ENCODE assay signal across 12 mouse cellular contexts in genomic region chr13:54174703-54175102, GRCm38 (mm10). TPM values are rescaled to one million over a fixed set of nuclear protein-coding genes. Genes with fewer than 3 reads are reported as not detected.
DNase-seq lines count a peak whose midpoint lies in the region; ATAC-seq and TF ChIP-seq lines count a peak whose summit lies in the region.
"Had no signal": no experiment of that assay in that cellular context is flagged by ENCODE, and none has a peak within 500 bp of the region (broad histone marks: within the 10 kb centered on the region; RNA-seq: fewer than 3 reads in every experiment).

No protein-coding gene starts in this region.

- intact Hi-C loops in heart, postnatal 10 days (cut with DNase I), result loop anchor here (5.0 kb wide), 1 partner anchor 53 kb away; no protein-coding TSS in a partner anchor

- peak; percentile 26; the same call in 1 of the 2 replicates for TF ChIP-seq CTCF in liver, adult 2 months (IDR thresholded peaks at IDR 0.05; ENCODE audit: low read depth, low read length)

- DNase-seq in liver, adult 2 months (ENCODE audit: extremely low read depth, low read depth, low spot score), result no peak
- peak; percentile 54 for DNase-seq in B cell, adult 2 months
- no peak for DNase-seq in ES-E14 (ENCODE audit: low read depth, low spot score)
- DNase-seq in naive thymus-derived CD4-positive, alpha-beta T cell, adult 2 months (ENCODE audit: low read depth), result peak; percentile 45
- DNase-seq in heart, postnatal 10 days, result no peak
- DNase-seq in yolk sac, embryonic 10.5 days (ENCODE audit: low spot score), result no peak
- DNase-seq: cerebellum, postnatal 36 days; thymus, adult 2 months had no signal

- H3K9me3 ChIP-seq in liver, embryonic 12.5 days (replicated peaks), result 0 out of 2 replicates have a peak, but pooled peaks cover 5% of the 10 kb centered on the region
- no peaks in the 10 kb centered on the region for H3K9me3 ChIP-seq in ES-E14 (ENCODE audit: control insufficient read depth, insufficient read depth, low read depth, low read length)
- H3K9me3 ChIP-seq: liver, embryonic 15.5 days had no signal

- H3K79me2 ChIP-seq in liver, adult 2 months (ENCODE audit: control insufficient read depth, insufficient read depth, low read length), result no peaks in the 10 kb centered on the region

- H3K4me1 ChIP-seq in liver, adult 2 months (ENCODE audit: control insufficient read depth, insufficient read depth, low read length), result no peaks in the 10 kb centered on the region
- no peaks in the 10 kb centered on the region for H3K4me1 ChIP-seq in liver, embryonic 12.5 days
- no peaks in the 10 kb centered on the region; a peak in 1 of 4 replicates for H3K4me1 ChIP-seq in ES-E14 (ENCODE audit: control insufficient read depth in 2 of 2, insufficient read depth in 2 of 2, low read length in 2 of 2, poor library complexity in 1 of 2)
- H3K4me1 ChIP-seq: liver, embryonic 15.5 days had no signal

- WGBS in liver, adult 2 months, result 85% methylated on average over 4 of the region's 4 CpGs
- WGBS in liver, embryonic 12.5 days (ENCODE audit: insufficient replicate concordance), result 69% methylated on average over 4 of the region's 4 CpGs

- no peak overlapping the region for H3K9ac ChIP-seq in liver, adult 2 months (ENCODE audit: low read depth, low read length)
- no peak overlapping the region for H3K9ac ChIP-seq in liver, embryonic 12.5 days
- H3K9ac ChIP-seq in ES-E14 (ENCODE audit: insufficient read depth, low read depth, low read length, poor library complexity, severe bottlenecking), result no peak overlapping the region
- H3K9ac ChIP-seq: liver, embryonic 15.5 days had no signal

- H3K27ac ChIP-seq in liver, adult 2 months (replicated peaks; ENCODE audit: insufficient read depth, low read depth, low read length), result no peak overlapping the region
- H3K27ac ChIP-seq in liver, embryonic 12.5 days, result no peak overlapping the region
- H3K27ac ChIP-seq in ES-E14 (ENCODE audit: insufficient read depth, low read depth, low read length, poor library complexity, severe bottlenecking), result no peak overlapping the region
- H3K27ac ChIP-seq: liver, embryonic 15.5 days had no signal

- no peaks in the 10 kb centered on the region for H3K36me3 ChIP-seq in liver, adult 2 months (ENCODE audit: control insufficient read depth, insufficient read depth, low read length)
- H3K36me3 ChIP-seq in liver, embryonic 12.5 days, result no peaks in the 10 kb centered on the region
- no peaks in the 10 kb centered on the region for H3K36me3 ChIP-seq in ES-E14 (ENCODE audit: control insufficient read depth, insufficient read depth, low read length, poor library complexity, severe bottlenecking)
- H3K36me3 ChIP-seq: liver, embryonic 15.5 days had no signal

- H3K4me2 ChIP-seq in liver, embryonic 12.5 days, result no peak overlapping the region
- H3K4me2 ChIP-seq: liver, embryonic 15.5 days; midbrain, embryonic 11.5 days had no signal

- in situ Hi-C loops in ES-E14 (cut with MboI; ENCODE audit: low sequenced_read_pairs in 2 of 2, unreplicated experiment in 2 of 2), result no loop called here

- H3K4me3 ChIP-seq in liver, adult 2 months (ENCODE audit: insufficient read depth, low read depth, low read length), result no peak overlapping the region
- H3K4me3 ChIP-seq in liver, embryonic 12.5 days, result no peak overlapping the region
- H3K4me3 ChIP-seq in ES-E14 (ENCODE audit: insufficient read depth in 1 of 2, low read depth in 1 of 2, low read length in 2 of 2, poor library complexity in 1 of 2, severe bottlenecking in 1 of 2), result no peak overlapping the region
- H3K4me3 ChIP-seq: liver, embryonic 15.5 days had no signal

- ATAC-seq in liver, embryonic 12.5 days, result no peak

- no peaks in the 10 kb centered on the region for H3K27me3 ChIP-seq in liver, adult 2 months (ENCODE audit: control insufficient read depth, insufficient read depth, low read length)
- H3K27me3 ChIP-seq in liver, embryonic 12.5 days (replicated peaks), result no peaks in the 10 kb centered on the region
- H3K27me3 ChIP-seq: liver, embryonic 15.5 days had no signal

- no peak for TF ChIP-seq POLR2A in liver, adult 2 months (IDR thresholded peaks at IDR 0.05; ENCODE audit: extremely low read depth, insufficient read depth, low read length)

TF ChIP-seq in ES-E14, 5 proteins besides CTCF, POLR2A, EP300 and RAD21:
- TF ChIP-seq ZNF384 (IDR thresholded peaks at IDR 0.05; ENCODE audit: low read depth, low read length) (no peak), HCFC1 (IDR thresholded peaks at IDR 0.05; ENCODE audit: borderline replicate concordance, insufficient read depth, low read length) (no peak), MAFK (IDR thresholded peaks at IDR 0.05; ENCODE audit: insufficient read depth, low read depth, low read length) (no peak), ZC3H11A (IDR thresholded peaks at IDR 0.05; ENCODE audit: borderline replicate concordance, low read depth, low read length) (0 out of 2 replicates have a peak, but pooled peaks have one; percentile 41), CHD2 (IDR thresholded peaks at IDR 0.05; ENCODE audit: low read depth, low read length) (no peak)

RNA-seq across cellular contexts. Expression of gene Hrh2, which starts 17.2 kb away (rescaled TPM):
- total RNA-seq in liver, adult 2 months (2014; rRNA removed), result 0.09 and 0.13 TPM in 2 replicates
- polyA plus RNA-seq in liver, adult 2 months (2012; rRNA removed), result 0.07 and 0.24 TPM in 2 replicates
- 0.07 and 0.08 TPM in 2 replicates for polyA plus RNA-seq in liver, embryonic 12.5 days (2016; fragmentation: Nextera tagmentation; extraction: Ambion mirVana)
- 0.62 and 0.79 TPM in 2 replicates for total RNA-seq in ES-E14 (2012; rRNA removed)
- total RNA-seq in heart, postnatal 10 days (2021), result under 1 TPM; 0.12 TPM
- polyA plus RNA-seq: kidney, embryonic 16.5 days; midbrain, embryonic 11.5 days had no signal

Comparison
In these comparisons a context has a peak if more than half of its experiments do, and no peak if none do; other contexts are left out.
1. DNase-seq: peak in B cell, adult 2 months (2 of 2) and naive thymus-derived CD4-positive, alpha-beta T cell, adult 2 months (single experiment); none in liver, adult 2 months (single experiment), ES-E14 (single experiment), heart, postnatal 10 days (0 of 2) and yolk sac, embryonic 10.5 days (single experiment).